Mouse (Mus musculus): ENCODE results near the gene Prl8a2. TPM values are rescaled to one million over a fixed set of nuclear protein-coding genes. Genes with fewer than 3 reads are reported as not detected.

The Prl8a2 gene
- not detected in 2 replicates for polyA plus RNA-seq (2011; ENCODE audit: insufficient read length, low read depth, missing spikeins)

- Histone ChIP-seq H3K27ac (ENCODE audit: insufficient read depth, low read length) (no peak within 1 kb of the TSS), H3K4me1 (ENCODE audit: control insufficient read depth, insufficient read depth, low read length) (no peaks in the 10 kb centered on the region), H3K4me3 (ENCODE audit: insufficient read depth, low read length) (no peak within 1 kb of the TSS)
- TF ChIP-seq POLR2A (IDR thresholded peaks at IDR 0.05; ENCODE audit: low read depth, low read length): no peak
- no peak for TF ChIP-seq CTCF (IDR thresholded peaks at IDR 0.05; ENCODE audit: borderline replicate concordance, insufficient read depth, low read length)
Observed at GRCm38 (mm10) chr13:27345373-27345772, at the start of gene Prl8a2. Gene Prl8a2, plus strand, starts transcription at chr13:27345673.

DNA sequence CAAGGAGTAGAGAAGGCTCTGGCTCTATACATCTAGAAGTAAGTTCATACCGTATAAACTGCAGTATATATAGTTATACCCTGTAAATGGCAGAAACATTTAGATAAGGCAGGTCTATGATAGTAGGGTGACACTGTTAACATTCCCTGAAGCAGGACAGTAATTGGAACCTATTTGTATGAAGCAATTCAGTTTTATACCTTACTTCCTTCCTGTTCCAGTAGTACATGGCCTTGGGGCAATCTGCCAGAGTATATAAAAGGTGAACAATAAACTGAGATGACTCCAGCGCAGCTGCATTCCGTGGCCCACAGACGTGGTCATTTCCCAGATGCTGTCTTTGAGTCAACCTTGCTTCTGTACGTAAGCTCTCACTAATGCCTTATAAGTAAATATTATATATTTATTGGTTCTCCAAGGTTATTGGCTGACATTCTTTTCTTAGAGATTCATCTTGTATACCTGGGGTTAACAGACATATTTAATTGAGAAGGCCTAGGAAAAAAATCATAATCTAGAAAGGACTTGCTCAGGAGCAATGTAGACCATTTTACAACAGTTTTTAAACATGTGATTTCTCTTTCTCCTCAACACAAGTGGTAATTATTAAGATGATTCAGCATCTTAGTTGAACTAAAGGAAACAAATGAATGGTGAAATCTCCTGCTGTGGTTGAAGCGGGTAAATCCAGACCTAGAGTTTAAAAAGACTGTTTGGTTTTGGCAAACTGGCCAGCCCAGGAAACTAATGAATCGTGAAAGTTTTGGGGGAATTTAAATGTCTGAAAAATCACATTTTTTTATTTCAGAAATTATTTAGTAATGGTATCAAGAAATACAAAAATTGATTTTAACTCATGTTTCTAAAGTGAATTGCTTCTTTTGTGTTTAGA is 32.9 kb upstream of the Prl8a2 start, which contains the start of gene Prl6a1:
Gene Prl6a1 (plus strand): TSS at position 294 of the 892 bp plus-strand sequence.
- H3K27ac ChIP-seq (ENCODE audit: insufficient read depth, low read length): peak within 1 kb of the TSS; percentile 34; the same call in 1 of the 2 replicates
- no peaks in the 10 kb centered on the region for H3K4me1 ChIP-seq (ENCODE audit: control insufficient read depth, insufficient read depth, low read length)
- no peak within 1 kb of the TSS for H3K4me3 ChIP-seq (ENCODE audit: insufficient read depth, low read length)
- TF ChIP-seq CTCF (IDR thresholded peaks at IDR 0.05; ENCODE audit: borderline replicate concordance, insufficient read depth, low read length) (no peak), POLR2A (IDR thresholded peaks at IDR 0.05; ENCODE audit: low read depth, low read length) (no peak)

DNA sequence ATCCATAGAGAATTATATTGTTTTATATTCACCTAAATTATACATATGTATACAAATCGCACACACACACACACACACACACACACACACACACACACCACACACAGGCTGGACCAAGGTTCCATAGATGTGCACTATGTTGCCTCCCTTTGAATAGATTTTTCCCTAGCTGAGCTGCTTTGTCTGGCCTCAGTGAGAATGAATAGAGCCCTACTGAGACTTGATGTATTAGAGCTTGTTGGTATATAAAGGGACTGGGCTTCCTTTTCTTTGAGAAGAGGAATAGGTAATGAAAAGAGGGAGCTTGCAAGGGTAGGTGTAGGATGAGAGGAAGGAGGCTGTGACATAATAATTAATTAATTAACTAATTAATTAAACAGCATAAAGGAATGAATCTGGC is 10.5 kb upstream of the Prl8a2 start:
- H3K4me3 ChIP-seq (ENCODE audit: insufficient read depth, low read length): no peak overlapping the region
- TF ChIP-seq POLR2A (IDR thresholded peaks at IDR 0.05; ENCODE audit: low read depth, low read length) (no peak), CTCF (IDR thresholded peaks at IDR 0.05; ENCODE audit: borderline replicate concordance, insufficient read depth, low read length) (no peak)

DNA sequence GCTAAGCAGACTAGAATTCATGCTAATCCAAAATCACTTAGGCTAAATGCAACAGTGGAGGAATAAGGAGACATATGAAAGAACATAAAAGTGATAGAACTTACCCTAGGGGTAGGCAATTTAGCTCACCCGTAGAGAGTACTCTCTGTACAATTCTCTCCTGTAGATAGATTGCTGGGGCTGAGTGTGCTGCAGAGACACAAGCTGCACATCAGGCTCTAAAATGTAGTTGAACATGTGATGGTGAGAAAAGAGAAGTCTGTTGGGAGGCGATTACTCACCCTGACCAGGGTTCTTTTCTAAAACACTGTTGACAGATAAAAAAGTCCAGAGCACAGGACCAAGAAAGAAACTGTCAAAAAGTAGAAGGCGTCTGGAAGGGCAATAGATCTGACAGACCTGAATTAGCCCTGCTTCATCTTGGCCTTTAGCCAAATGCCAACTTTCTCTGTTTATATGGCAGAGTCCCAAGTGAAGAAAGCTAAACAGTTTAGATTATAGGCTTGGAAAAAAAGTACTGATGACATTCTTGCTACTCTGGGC is 2.7 kb upstream of the Prl8a2 start:
- H3K4me3 ChIP-seq (ENCODE audit: insufficient read depth, low read length): no peak overlapping the region
- TF ChIP-seq POLR2A (IDR thresholded peaks at IDR 0.05; ENCODE audit: low read depth, low read length) (no peak), CTCF (IDR thresholded peaks at IDR 0.05; ENCODE audit: borderline replicate concordance, insufficient read depth, low read length) (no peak)
- H3K27ac ChIP-seq (ENCODE audit: insufficient read depth, low read length): no peak overlapping the region
- no peaks in the 10 kb centered on the region for H3K4me1 ChIP-seq (ENCODE audit: control insufficient read depth, insufficient read depth, low read length)

More for the DNA sequence above, 10.5 kb upstream of the Prl8a2 start:
- no peak overlapping the region for H3K27ac ChIP-seq (ENCODE audit: insufficient read depth, low read length)
- H3K4me1 ChIP-seq (ENCODE audit: control insufficient read depth, insufficient read depth, low read length): no peaks in the 10 kb centered on the region

GRCm38 (mm10) chr13:27390746-27391145 is 45.3 kb downstream of the Prl8a2 start, which contains the start of gene Prl2b1:
Gene Prl2b1, minus strand, starts transcription at chr13:27390846.
- no peak within 1 kb of the TSS for H3K4me3 ChIP-seq (ENCODE audit: insufficient read depth, low read length)
- H3K27ac ChIP-seq (ENCODE audit: insufficient read depth, low read length): no peak within 1 kb of the TSS
- TF ChIP-seq POLR2A (IDR thresholded peaks at IDR 0.05; ENCODE audit: low read depth, low read length) (no peak), CTCF (IDR thresholded peaks at IDR 0.05; ENCODE audit: borderline replicate concordance, insufficient read depth, low read length) (no peak)
- no peaks in the 10 kb centered on the region for H3K4me1 ChIP-seq (ENCODE audit: control insufficient read depth, insufficient read depth, low read length)

- TF ChIP-seq POLR2A (IDR thresholded peaks at IDR 0.05; ENCODE audit: low read depth, low read length) (no peak), CTCF (IDR thresholded peaks at IDR 0.05; ENCODE audit: borderline replicate concordance, insufficient read depth, low read length) (no peak)
- H3K27ac ChIP-seq (ENCODE audit: insufficient read depth, low read length): no peak overlapping the region
- no peaks in the 10 kb centered on the region for H3K4me1 ChIP-seq (ENCODE audit: control insufficient read depth, insufficient read depth, low read length)
- no peak overlapping the region for H3K4me3 ChIP-seq (ENCODE audit: insufficient read depth, low read length)
Observed at GRCm38 (mm10) chr13:27399061-27399724, 53.7 kb downstream of the Prl8a2 start.

Other genes with a start within 250 kb of the Prl8a2 start
- gene Prl3d2, start 224.0 kb upstream of the Prl8a2 start, polyA plus RNA-seq (2011; ENCODE audit: insufficient read length, low read depth, missing spikeins): not detected in 2 replicates
- not detected in 2 replicates for gene Prl3d3, start 188.9 kb upstream of the Prl8a2 start, polyA plus RNA-seq (2011; ENCODE audit: insufficient read length, low read depth, missing spikeins)
- gene Prl3c1, start 149.0 kb upstream of the Prl8a2 start, polyA plus RNA-seq (2011; ENCODE audit: insufficient read length, low read depth, missing spikeins): not detected in 2 replicates
- gene Prl3b1, start 103.8 kb upstream of the Prl8a2 start, polyA plus RNA-seq (2011; ENCODE audit: insufficient read length, low read depth, missing spikeins): not detected in 2 replicates
- 0.37 TPM in 1 of 2 replicates, not detected in the other for gene Prl3a1, start 86.2 kb upstream of the Prl8a2 start, polyA plus RNA-seq (2011; ENCODE audit: insufficient read length, low read depth, missing spikeins)
- gene Prl6a1, start 33.0 kb upstream of the Prl8a2 start, polyA plus RNA-seq (2011; ENCODE audit: insufficient read length, low read depth, missing spikeins): not detected in 2 replicates
- gene Prl2b1, start 45.2 kb downstream of the Prl8a2 start, polyA plus RNA-seq (2011; ENCODE audit: insufficient read length, low read depth, missing spikeins): not detected in 2 replicates
- gene Prl8a6, start 93.0 kb downstream of the Prl8a2 start, polyA plus RNA-seq (2011; ENCODE audit: insufficient read length, low read depth, missing spikeins): not detected in 2 replicates
- gene Prl8a8, start 167.5 kb downstream of the Prl8a2 start, polyA plus RNA-seq (2011; ENCODE audit: insufficient read length, low read depth, missing spikeins): not detected in 2 replicates
- not detected in 2 replicates for gene Prl8a9, start 218.9 kb downstream of the Prl8a2 start, polyA plus RNA-seq (2011; ENCODE audit: insufficient read length, low read depth, missing spikeins)
- not detected in 2 replicates for gene Prl8a1, start 236.5 kb downstream of the Prl8a2 start, polyA plus RNA-seq (2011; ENCODE audit: insufficient read length, low read depth, missing spikeins)

Measured in embryonic fibroblast, embryonic 13.5 days (primary cell).